Mouse (Mus musculus): Measurements from ENCODE around the gene Tmem81. TPM values are rescaled to one million over a fixed set of nuclear protein-coding genes. Genes with fewer than 3 reads are reported as not detected.

The Tmem81 gene
- total RNA-seq, 2 experiments from 2014 or later = 1.7 to 2.3 TPM

DNA sequence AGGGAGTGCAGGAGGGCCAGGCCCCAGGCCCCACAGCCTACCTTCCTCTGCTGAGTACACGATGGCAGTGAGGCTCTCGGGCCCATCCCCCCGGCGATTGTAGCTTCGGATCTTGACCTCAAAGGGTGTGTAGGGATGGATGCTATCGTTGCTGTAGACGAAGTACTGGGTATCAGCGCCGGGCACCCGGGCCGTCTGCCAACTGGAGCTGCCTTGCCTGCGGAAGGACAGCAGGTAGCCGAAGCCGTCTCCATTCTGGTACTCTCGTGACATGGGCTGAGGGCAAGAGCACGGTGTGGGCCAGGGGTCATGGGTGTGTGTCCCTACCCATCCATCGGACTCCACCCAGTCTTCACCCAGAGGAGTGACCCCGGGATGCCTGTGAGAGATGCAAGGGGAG, 12.6 kb downstream of the Tmem81 start:
- DNase-seq (ENCODE audit: low spot score in 2 of 2) = no peak

DNA sequence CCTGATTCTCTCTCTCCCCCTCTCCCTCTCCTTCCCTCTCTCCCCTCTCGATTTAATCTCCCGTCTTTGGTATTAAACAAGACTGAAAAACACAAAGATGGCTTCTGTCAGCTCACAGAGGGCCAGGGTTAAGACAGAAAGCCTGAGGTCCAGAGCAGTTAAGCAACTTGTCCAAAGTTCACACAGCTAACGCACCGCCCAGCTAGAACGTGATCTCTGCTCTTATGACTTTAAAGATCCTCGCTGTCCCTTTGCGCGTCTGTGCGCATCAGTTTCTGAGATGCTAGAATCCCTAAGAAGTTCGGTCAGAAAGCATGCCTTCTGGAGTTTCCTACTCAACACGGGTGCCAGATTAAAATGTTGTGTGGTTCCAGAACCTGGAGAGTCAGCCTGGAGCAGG, 13.7 kb downstream of the Tmem81 start:
- no peak for DNase-seq (ENCODE audit: low spot score in 2 of 2)

DNA sequence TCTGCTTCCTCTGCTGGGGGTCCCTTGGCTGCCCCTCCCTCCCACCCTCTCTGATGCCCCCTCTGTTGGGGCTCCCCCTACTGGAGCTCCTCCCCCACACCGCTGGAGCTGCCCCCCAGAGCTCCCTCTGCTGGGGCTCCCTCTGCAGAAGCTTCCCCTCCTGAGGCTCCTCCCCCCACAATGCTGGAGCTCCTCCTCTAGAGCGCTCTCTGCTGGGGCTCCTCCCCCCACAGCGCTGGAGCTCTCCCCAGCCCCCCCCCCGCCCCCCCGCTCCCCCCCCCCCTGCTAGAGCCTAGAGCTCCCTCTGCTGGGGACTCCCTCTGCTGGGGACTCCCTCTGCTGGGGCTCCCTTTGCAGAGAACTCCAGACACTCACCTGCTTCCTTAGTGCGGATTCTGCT, 14.7 kb downstream of the Tmem81 start:
- DNase-seq (ENCODE audit: low spot score in 2 of 2) = peak in 1 of 2 experiments; percentile 47

DNA sequence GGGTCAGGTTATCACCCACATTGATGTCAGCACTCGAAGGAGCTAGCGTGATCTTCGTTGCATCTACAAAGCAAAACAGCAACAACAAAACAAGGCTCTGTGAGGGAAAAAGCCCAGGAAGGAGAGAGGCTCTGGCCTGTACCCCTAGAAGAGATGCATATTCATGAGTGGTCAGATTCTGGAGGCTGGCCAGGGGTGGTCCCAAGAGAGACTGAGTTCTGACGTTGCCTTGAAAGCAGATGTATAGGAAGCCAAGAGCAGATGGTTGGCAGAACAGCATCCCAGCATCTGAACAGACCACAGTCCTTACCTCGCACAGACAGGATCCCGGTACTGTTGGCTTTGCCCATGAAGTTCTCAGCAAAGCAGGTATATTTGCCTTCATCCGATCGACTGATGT, 17.0 kb downstream of the Tmem81 start:
- no peak for DNase-seq (ENCODE audit: low spot score in 2 of 2)

DNA sequence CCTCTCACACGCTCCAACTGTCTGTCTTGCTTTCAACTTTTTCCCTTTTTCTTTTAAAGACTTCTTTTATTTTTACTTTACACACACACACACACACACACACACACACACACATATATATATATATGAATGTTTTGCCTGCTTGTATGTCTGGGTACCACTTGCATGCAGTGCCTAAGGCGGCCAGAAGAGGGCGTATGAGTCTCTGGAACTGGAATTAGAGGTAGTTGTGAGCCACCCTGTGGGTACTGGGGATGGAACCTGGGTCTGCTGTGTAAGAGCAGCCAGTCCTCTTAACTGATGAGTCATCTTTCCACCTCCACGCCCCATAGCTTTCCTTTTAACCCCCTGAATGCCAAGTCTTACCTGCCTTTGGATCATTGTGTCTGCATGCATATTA, 17.9 kb downstream of the Tmem81 start:
- no peak for DNase-seq (ENCODE audit: low spot score in 2 of 2)

DNA sequence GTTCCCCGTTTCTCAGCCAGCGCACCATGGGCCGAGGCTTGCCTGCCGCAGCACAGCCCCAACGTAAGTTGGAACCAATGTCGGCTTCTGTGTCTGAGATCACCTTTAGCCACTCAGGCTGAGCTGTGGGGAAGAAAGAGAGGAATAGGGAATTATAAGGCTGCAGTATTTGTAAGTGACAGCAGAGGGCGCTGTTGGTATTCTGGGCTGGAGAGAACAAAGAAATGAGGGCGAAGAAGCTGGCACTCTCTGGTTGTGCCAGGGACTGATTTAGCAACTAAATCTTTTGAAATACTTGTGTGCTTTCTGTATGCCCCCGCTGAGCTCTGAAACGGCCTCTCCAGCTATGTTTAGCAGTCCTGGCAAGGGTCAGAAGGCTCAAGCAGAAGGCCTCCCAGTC, 19.8 kb downstream of the Tmem81 start:
- peak in 1 of 2 experiments; percentile 53 for DNase-seq (ENCODE audit: low spot score in 2 of 2)

DNA sequence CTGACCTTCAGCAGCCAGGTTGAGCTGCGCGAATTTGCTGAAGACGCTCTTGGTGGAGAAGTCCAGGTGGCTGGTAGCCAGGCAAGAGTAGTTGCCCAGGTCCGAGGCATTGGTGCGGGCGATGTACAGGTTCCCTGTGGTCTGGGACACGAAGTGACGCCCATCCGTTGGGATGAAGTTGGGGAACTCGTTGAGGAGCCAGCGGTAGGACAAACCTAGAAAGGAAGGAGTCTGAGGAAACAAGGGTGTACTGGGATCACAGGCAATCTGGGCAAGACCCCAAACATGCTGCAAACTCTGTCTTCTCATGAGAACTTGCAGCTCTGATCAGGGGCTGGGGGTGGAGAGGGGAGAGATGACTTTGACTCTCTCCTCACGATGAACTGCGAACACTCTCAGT, 22.0 kb downstream of the Tmem81 start:
- DNase-seq (ENCODE audit: low spot score in 2 of 2) = no peak

DNA sequence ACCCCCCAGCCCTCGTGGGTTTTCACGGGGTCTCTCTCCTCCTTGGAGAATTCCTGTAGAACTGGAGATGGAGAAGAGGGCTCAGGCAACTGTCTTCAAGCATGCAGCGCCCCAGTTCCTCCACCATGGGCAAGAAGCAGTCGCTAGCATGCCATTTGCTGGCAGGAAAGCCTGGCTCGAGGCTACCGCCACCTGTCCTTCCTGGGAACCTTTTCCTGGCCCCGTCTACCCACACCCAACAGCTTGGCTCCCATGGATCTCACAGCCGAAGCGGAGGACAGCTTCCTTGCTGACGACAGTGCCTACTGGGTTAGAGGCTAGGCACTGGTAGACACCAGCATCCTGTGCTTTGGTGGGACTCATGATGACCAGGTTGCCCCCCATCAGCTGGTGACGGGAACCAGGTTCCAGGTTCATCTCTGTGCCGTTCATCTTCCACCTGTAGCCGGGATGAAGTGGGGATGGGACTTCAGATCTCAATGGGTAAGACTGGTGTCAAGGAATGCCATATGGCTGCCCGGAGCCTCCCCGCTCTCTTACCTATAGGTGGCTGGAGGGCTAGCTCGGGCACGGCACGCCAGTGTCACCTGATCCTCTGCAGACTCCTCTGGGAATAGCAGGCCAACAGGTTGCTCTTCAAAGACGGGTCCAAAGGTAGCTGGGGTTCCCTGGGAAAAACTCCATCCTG, 22.8 kb downstream of the Tmem81 start:
- no peak for DNase-seq (ENCODE audit: low spot score in 2 of 2)

DNA sequence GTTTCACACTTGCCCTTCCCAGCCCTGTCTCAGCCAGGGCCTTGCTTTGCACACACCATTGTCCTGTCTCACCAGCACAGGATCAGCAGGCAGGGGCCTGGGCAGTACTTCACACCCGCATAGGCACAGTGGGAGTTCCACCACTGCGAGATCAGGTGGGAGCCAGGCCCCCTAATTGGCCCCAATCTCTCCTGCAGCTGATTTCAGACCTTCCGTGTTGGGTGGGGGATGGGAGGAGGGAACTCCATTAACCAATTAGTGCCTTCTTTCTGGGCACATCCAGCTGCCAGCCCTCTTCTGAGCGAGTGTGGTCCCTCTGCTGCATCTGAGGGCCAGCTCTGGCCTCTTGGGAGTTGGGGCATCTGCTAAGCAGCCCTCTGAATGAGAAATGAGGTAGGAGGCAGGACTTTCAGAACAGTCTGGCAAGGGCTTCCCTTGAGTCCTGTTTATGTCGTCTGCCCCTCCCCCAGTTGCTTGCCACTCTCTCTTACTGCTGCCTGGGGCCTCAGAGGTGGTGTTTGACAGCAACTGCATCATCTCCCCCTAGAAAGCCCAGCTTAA, 24.7 kb downstream of the Tmem81 start:
- no peak for DNase-seq (ENCODE audit: low spot score in 2 of 2)

DNA sequence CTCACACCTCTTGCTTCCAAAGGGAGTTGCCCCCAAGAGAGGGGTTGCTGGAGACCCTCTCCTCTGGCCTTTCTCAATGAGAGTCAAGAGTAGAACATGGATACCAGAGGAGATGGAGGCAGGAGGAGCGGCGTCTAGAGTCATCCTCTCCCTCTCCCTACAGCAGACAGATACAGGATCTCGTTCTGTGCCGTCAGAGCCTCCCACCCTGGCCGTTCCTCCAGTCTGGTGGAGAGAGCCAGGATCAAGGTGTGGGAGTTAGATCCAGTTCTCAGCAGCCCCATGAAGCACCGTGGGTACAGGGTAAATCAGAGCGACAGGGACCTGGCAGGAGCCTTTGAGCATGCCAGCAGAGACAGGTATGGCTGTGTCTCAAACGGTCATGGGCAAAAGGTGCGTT, 26.5 kb downstream of the Tmem81 start:
- DNase-seq (ENCODE audit: low spot score in 2 of 2) = no peak

DNA sequence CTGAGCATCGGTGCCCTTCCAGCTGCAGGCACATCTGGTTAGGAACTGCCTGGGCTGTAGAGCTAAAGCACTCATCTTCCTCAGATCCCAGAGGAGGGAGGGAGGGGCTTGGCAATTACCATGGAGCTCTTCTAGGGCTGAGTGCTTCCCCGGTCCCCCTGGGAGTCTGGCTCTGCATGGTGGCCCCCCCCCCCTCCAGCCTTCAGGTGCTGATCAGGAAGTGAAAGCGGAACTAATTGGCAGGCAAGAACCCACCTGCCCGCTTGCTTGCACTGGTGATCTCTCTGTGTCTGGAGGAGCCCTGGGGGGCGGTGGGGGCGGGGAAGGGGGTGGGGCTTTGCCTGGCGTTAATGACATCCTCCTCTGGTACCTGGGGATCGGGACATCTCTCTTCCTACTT, 27.8 kb downstream of the Tmem81 start:
- no peak for DNase-seq (ENCODE audit: low spot score in 2 of 2)

DNA sequence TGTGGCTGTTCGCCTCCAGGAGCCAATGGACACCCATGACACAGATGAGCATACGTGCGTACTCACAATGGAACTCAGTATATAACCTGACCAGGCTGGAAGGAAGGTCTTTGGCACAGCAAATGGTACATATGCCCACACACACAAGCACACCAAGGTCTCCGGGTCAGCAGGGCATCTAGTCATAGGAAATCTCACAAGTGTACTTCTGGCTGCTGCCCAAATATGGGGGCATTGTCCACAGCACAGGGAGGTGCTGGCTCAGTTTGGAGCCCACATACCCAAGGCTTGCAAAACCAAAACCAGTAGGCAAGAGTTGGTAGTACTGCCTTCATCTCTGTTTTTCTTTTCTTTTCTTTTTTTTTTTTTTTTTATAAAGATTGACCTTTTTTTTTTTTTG, 29.5 kb downstream of the Tmem81 start:
- DNase-seq (ENCODE audit: low spot score in 2 of 2) = no peak

DNA sequence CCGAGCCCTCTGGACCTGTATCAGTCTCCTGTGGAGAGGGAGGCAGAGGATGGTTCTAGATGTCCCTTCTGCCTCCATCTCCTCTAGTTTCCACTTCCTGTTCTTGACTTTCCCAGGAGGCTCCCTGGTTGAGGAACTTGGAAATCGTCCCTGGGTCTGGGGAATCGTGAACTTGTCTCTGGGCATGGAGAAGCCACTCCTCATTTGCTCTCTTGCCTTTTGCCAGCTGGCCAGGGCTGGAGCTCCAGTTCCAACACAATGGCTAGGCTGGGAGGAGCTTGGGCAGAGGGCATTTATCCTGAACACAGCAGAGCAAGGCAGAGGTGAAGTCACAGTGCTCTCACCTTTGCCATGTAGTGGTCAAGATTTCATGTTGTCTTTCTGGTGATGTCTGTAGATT, 30.4 kb downstream of the Tmem81 start:
- no peak for DNase-seq (ENCODE audit: low spot score in 2 of 2)

DNA sequence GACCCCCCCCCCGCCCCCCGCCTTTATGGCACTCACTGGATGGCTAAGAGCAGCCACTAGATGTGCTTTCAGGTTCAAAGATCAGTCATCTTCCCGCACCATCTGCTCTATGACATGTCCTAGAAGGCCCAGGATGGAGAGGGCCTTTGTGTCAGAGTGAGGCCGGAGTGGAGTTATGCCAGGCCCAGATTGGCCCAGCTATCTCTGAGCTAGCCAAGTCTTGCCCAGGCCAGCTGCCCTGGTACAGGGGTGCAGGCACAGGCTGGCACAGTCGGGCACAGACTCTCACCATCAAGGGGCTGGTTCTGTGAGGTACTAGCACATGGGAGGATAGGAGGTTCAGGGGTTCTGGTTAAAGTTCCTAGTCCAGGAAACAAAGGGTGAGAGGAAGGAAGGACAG, 31.7 kb downstream of the Tmem81 start:
- no peak for DNase-seq (ENCODE audit: low spot score in 2 of 2)

DNA sequence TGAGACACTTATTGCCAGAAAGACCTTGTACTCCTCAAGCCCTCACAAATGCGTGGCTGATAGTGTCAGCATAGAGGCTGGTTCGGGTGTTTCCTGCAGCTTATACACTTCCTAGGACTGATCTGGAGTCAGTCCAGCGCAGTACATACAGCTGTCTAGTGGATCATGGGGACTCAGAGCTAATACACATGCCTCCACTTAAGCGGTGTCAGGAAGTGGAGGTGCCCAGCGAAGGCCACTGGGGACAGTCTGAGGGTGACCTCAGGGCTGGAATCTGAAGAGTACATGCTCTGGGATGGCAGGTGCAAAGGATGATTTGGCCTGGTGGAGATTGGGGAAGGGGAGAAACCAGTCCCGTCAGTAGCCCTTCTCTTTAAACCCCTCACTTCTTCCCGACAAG, 34.7 kb downstream of the Tmem81 start:
- no peak for DNase-seq (ENCODE audit: low spot score in 2 of 2)

DNA sequence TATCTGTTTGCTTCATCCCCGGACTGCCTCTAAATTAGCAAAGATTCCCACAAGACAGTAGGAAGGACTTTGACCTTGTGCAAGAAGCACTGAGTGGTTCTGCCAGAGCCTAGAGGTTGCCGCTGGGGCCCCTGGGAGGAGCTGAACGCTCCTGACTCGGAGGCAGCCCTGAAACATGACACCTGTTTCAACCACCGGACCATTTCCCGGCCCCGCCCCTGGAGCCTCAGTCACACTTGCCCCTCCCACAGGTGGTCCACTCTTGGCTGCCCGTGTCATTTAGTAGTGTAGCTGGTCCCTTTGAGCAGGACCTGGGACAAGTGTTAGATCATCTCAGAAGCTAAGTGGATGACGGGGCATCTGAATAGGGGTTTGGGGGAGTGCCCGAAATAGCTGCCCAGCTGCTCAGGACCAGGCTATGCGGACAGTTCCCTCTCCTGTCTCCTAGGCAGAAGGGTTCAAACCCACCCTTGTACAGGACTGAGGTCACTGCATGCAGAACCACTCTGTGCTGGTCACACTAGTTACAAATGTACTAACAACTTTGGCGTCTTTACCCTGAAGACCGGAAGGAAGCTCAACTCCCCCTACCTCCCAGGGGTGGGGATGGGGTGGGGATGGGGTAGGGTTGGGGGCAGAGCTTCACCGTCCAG, 35.3 kb downstream of the Tmem81 start:
- no peak for DNase-seq (ENCODE audit: low spot score in 2 of 2)

DNA sequence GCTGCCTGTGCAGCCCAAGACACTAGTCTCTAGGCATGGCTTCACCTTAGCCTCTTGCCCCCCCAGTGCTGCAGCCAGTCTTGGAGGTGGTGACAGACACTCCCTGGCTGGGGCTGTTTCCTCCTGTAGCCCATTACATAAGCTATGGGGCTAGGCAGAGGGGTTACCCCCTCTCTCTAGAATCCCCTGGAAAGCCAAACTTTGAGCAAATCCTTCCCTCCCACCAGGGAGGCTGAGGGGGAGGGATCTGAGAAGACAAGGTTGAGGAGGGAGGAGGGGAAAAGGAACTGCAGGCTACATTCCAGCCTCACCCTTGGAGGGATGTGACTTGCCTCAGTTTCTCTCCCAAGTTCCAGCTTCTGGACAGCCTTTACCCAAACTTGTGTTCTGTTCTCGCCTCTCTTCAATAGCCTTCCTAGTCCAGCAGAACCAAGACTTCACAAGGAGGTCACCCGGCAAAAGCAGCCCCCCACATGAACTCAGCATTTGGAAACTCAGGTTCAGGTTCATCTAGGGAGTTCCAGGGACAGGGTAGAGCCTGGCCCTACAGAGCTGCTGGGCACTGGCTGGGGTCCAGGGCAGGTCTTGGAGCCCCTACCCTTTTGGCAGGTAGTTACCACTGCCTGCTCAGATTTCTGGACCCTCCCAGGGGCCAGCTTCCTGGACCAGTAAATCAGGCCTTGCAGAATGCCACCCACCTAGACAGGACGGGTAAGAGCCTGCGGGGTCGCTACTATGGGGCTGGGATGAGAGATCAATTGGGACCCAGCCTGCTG, 36.0 kb downstream of the Tmem81 start:
- no peak for DNase-seq (ENCODE audit: low spot score in 2 of 2)

DNA sequence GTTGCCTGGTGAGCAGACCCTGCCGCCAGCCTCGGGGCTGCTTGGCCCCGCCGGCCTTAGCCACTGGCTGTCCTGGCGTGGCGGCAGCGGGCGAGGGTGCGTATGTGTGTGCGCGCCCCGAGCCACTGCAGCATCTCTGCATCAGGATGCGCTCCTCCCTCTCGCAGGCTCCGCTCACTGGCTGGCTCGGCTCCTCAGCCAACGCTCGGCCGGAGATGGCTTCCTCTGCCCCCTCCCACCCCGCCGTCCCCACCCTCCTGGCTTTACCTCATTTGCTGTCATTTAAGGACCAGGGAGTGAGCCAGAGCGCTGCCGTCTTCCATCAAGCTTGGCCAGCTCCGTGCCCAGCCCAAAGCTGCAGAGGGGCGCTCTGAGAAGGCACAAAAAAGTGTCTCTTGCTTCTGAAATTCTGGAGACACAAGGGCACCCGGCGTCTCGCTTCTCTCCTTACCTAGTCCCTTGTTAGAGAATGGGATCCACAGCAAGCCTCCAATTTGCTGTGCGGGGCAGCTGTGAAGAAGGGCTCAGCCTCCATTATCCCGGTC, 36.8 kb downstream of the Tmem81 start, which contains the start of gene Cntn2:
Gene Cntn2, minus strand, starts transcription at position 495 of the 545 bp plus-strand sequence.
- no peak for DNase-seq (ENCODE audit: low spot score in 2 of 2)

DNA sequence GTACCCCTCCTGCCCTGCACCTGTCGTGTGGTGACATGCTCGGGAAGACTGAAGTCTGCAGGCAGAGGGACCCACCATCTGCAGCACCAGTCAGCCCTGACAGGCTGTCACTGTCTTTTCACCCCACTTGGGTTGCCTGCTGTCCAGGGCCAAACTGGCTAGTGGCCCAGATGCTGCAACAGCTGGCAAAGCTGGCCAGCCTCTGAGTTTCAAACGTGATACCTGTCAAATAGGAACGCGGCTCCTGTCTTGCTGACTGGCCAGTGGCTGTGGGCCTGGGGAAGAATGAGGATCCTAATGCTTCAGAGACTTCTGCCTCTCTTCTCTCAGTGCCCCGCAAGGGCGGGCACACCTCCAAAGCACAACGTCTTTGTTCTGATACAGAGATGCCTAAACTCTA, 37.8 kb downstream of the Tmem81 start:
- DNase-seq (ENCODE audit: low spot score in 2 of 2) = no peak

DNA sequence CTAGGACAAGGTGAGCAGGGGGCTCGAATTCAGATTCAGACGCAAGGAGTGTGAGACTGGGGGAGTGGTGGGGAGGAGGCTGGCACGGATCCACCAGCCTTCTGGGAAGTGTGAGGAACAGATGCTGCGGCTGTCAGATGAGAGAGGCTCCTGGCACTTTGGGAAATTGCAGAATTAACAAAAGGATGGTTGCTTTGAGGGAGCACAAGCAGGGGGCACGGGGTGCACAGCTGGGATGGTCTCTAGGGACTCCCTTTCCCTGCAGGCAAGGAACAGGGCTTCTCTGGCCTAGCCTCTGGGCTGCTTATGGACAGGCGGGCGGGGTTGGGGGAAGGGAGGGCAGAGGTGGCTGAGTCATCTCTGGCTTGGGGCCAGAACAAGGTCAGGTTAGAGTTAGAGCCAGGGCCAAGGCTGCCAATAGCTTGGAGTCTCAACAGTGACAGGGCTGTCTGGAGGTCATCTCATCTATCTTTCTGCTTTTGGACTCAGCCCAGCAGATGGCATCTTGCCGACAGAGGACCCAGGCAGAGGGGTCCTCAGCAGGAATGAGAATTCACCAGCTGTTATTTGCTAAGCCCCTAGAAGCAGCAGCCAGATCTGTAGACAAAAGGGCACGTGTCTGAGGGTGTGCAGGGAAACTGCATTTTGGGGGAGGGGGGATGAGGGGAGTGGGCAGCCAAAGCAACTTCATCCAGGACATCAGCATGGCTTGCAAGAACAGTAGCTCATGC, 52.0 kb downstream of the Tmem81 start:
- DNase-seq (ENCODE audit: low spot score in 2 of 2) = peak in 1 of 2 experiments; percentile 30
